Mouse (Mus musculus): ENCODE measurements around the gene Cept1. TPM values are rescaled to one million over a fixed set of nuclear protein-coding genes. Genes with fewer than 3 reads are reported as not detected.

The Cept1 gene
- polyA plus RNA-seq (2015; fragmentation: Illumina TruSeq; extraction: RNeasy Lipid Tissue Mini Kit (QIAGEN cat#74804); ENCODE audit: low read depth, low replicate concordance) = 83.1 TPM

DNA sequence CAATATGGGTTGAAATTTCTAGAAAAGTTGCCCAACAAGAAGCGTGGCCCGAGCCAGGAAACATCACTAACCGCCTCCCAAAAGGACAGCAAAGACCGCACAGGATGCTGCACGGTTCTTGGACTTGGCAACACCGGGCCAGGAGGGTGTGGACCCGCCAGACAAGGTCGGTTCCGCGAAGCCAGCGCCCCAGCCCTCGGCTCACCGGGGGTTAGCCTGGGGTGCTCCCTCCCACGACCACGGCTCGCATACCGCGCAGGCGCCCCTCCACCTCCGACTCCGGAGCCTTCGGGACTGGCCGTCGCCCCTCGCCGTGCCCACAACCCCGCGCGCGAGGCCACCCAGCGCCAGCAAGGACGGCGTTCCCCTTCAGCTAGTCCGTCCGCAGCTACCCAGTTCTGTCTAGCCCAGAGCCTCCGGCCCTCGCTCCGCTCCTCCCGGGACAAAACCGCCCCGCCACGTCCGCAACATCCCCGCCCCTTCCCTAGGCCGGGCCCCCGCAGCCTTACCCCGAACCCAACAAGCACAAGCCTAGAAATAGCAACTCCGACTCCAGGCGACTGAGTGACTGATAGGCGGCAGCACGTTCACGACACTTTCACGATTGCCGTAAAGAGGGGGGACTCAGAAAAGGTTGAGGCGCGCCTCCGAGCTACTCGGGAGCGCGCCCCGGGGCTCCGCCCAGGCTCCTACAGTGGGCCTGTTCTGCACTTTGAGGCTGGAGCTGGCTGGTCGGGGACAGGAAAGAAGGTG is at the start of gene Cept1, which contains the start of gene Dram2:
Cept1 (minus strand) TSS at position 632 of the 753 bp plus-strand sequence.
Dram2 (plus strand) TSS at position 628 of the 753 bp plus-strand sequence.

DNA sequence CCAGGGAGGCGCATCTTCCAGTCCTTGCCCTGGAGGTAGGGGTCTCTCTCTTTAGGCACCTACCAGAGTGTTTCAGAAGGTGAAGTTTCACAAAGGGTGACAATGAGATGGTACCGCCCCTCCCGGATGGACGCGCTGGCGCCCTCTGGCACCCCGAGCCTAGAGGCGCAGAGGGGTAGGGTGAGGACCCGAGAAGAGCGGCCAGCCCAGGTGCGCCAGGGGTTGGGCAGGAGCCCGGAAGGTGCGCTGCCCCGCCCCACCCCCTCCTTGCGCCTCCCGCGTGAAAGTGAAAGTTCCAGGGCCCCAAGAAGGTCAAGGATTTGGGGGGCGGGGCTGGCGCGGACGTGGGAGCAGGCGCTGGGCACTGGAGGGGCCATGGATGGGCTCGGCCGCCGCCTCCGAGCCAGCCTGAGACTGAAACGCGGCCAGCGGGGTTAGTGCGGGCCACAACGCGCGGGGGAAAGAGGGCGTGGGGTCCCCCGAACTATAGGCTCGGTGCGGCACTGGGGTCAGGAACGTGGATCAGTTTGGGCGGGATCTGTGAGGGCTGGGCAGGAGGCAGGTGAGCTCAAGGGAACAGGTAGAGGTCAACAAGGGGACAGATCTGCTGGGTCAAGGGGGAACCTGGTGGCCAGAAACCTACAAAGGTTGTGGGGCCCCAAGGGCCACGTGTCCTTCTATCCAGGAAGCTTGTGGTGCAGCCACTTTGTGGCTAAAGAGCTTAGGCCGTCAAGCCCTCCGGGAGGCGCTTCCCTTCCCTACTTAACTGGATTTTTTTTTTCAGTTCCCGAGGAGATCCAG is 65.1 kb downstream of the Cept1 start, which contains the start of gene Dennd2d:
Dennd2d (plus strand) TSS at position 125 of the 801 bp plus-strand sequence.

Other genes with a start within 250 kb of the Cept1 start
- not detected for gene Chil6, start 141.6 kb downstream of the Cept1 start, polyA plus RNA-seq (2015; fragmentation: Illumina TruSeq; extraction: RNeasy Lipid Tissue Mini Kit (QIAGEN cat#74804); ENCODE audit: low read depth, low replicate concordance)
- gene Dennd2d, start 65.4 kb downstream of the Cept1 start, polyA plus RNA-seq (2015; fragmentation: Illumina TruSeq; extraction: RNeasy Lipid Tissue Mini Kit (QIAGEN cat#74804); ENCODE audit: low read depth, low replicate concordance) = 0.62 TPM
- gene Dram2, start within 50 bp of the Cept1 start, polyA plus RNA-seq (2015; fragmentation: Illumina TruSeq; extraction: RNeasy Lipid Tissue Mini Kit (QIAGEN cat#74804); ENCODE audit: low read depth, low replicate concordance) = 46.2 TPM
- gene Lrif1, start 137.2 kb upstream of the Cept1 start, polyA plus RNA-seq (2015; fragmentation: Illumina TruSeq; extraction: RNeasy Lipid Tissue Mini Kit (QIAGEN cat#74804); ENCODE audit: low read depth, low replicate concordance) = 37.7 TPM
- 11.8 TPM for gene Cd53, start 242.3 kb upstream of the Cept1 start, polyA plus RNA-seq (2015; fragmentation: Illumina TruSeq; extraction: RNeasy Lipid Tissue Mini Kit (QIAGEN cat#74804); ENCODE audit: low read depth, low replicate concordance)

Data from brain, adult 10 weeks (tissue).